Mouse (Mus musculus) intestine, embryonic 14.5 days (tissue): Measurements from ENCODE around the gene Sac3d1. TPM values are rescaled to one million over a fixed set of nuclear protein-coding genes. Genes with fewer than 3 reads are reported as not detected.
A peak's percentile ranks its signal among the peaks of the same experiment; 100 is the strongest.

Experiments used
- ATAC-seq: fragments of 200-750 bp; cut with Nextera tagmentation; replicated peaks from 2 replicates; pipeline ENCODE4 v1.8.0; 2017; ENCODE audit warnings: low read depth, moderate number of reproducible peaks, moderate TSS enrichment, moderate library complexity; ENCODE audit not compliant: low FRiP score, low TSS enrichment
- DNase-seq: peaks from one replicate; pipeline ENCODE4 v3.0.0-alpha.2; 2018; ENCODE audit warnings: low spot score
- H3K27ac ChIP-seq: fragments of 300-500 bp; sonication (generic); 2 replicates; pipeline ENCODE4 v1.5.1; 2014; ENCODE audit warnings: low read depth, mild to moderate bottlenecking, control low read depth
- H3K27me3 ChIP-seq: fragments of 300-500 bp; sonication (generic); replicated peaks from 2 replicates; pipeline ENCODE4 v1.6.1; 2014; ENCODE audit warnings: low read length, control low read depth; ENCODE audit not compliant: control insufficient read depth, insufficient read depth
- H3K36me3 ChIP-seq: fragments of 300-500 bp; sonication (generic); 2 replicates; pipeline ENCODE4 v1.6.1; 2014; ENCODE audit warnings: low read length, control low read depth; ENCODE audit not compliant: control insufficient read depth, insufficient read depth
- H3K4me1 ChIP-seq: fragments of 300-500 bp; sonication (generic); replicated peaks from 2 replicates; pipeline ENCODE4 v1.6.1; 2014; ENCODE audit warnings: low read length, control low read depth, mixed read lengths; ENCODE audit not compliant: control insufficient read depth, insufficient read depth
- H3K4me2 ChIP-seq: fragments of 300-500 bp; sonication (generic); 2 replicates; pipeline ENCODE4 v1.6.1; 2014; ENCODE audit warnings: low read length
- H3K4me3 ChIP-seq: fragments of 300-500 bp; sonication (generic); 2 replicates; pipeline ENCODE4 v1.5.1; 2014; ENCODE audit warnings: low read depth, low read length, control low read depth, mixed read lengths
- H3K9ac ChIP-seq: fragments of 300-500 bp; sonication (generic); 2 replicates; pipeline ENCODE4 v1.6.1; 2014; ENCODE audit warnings: mild to moderate bottlenecking, low read length
- H3K9me3 ChIP-seq: fragments of 300-500 bp; sonication (generic); 2 replicates; pipeline ENCODE4 v1.6.1; 2016; ENCODE audit warnings: low read length, control low read depth; ENCODE audit not compliant: control insufficient read depth
- whole genome bisulfite sequencing: fragments of 180-500 bp; shearing (Covaris S2); extraction: QIAGEN DNeasy Blood & Tissue Kit; methylation state at CpG from one replicate; pipeline ENCODE4 v1.1.7; 2014; 5-methylcytosine and 5-hydroxymethylcytosine counted together
- polyA plus RNA-seq: library from polyadenylated mRNA; unstranded; fragments of >200 nt; fragmentation: Nextera tagmentation; extraction: Ambion mirVana; gene quantifications from 2 replicates; pipeline ENCODE4 v1.2.1, GENCODE M21; 2014

Sac3d1 gene
- polyA plus RNA-seq, 1 experiment from 2014 or later, result 59.9 TPM

- Histone ChIP-seq H3K4me1 (peaks cover 12% of the 10 kb centered on the region), H3K9me3 (no peaks in the 10 kb centered on the region), H3K4me2 (no peak overlapping the region), H3K27ac (no peak overlapping the region), H3K36me3 (peaks cover 43% of the 10 kb centered on the region), H3K9ac (no peak overlapping the region), H3K27me3 (no peaks in the 10 kb centered on the region), H3K4me3 (no peak overlapping the region)
- WGBS, result 92% methylated on average over 10 of the region's 10 CpGs
- DNase-seq (no peak), ATAC-seq (no peak)
Observed at GRCm38 (mm10) chr19:6069851-6070250, 48.6 kb downstream of the Sac3d1 start.

GRCm38 (mm10) chr19:6068951-6069350 lies 49.5 kb downstream of the Sac3d1 start:
- Histone ChIP-seq H3K9me3 (no peaks in the 10 kb centered on the region), H3K4me3 (no peak overlapping the region), H3K4me2 (no peak overlapping the region), H3K9ac (no peak overlapping the region), H3K4me1 (peaks cover 12% of the 10 kb centered on the region), H3K27me3 (no peaks in the 10 kb centered on the region), H3K27ac (no peak overlapping the region), H3K36me3 (peaks cover 40% of the 10 kb centered on the region)
- ATAC-seq (no peak), DNase-seq (no peak)
- 71% methylated on average over 4 of the region's 4 CpGs for WGBS

GRCm38 (mm10) chr19:6067724-6068415 lies 50.6 kb downstream of the Sac3d1 start, which contains the start of gene Tm7sf2:
TSS of gene Tm7sf2 (minus strand) at chr19:6068373.
- Histone ChIP-seq H3K4me2 (peak within 1 kb of the TSS; percentile 96), H3K27ac (peak within 1 kb of the TSS; percentile 74), H3K9me3 (no peaks in the 10 kb centered on the region), H3K4me1 (peaks cover 12% of the 10 kb centered on the region), H3K27me3 (no peaks in the 10 kb centered on the region), H3K36me3 (peaks cover 32% of the 10 kb centered on the region), H3K9ac (peak within 1 kb of the TSS; percentile 55), H3K4me3 (peak within 1 kb of the TSS; percentile 48)
- ATAC-seq (peak; percentile 93), DNase-seq (peak; percentile 86)
- 8% methylated on average over 33 of the region's 33 CpGs for WGBS

GRCm38 (mm10) chr19:6067011-6067723 lies 51.3 kb downstream of the Sac3d1 start:
- Histone ChIP-seq H3K36me3 (peaks cover 26% of the 10 kb centered on the region), H3K9me3 (no peaks in the 10 kb centered on the region), H3K4me2 (peak overlapping the region; percentile 96), H3K27me3 (no peaks in the 10 kb centered on the region), H3K4me1 (peaks cover 18% of the 10 kb centered on the region), H3K4me3 (peak overlapping the region; percentile 48), H3K27ac (peak overlapping the region; percentile 74), H3K9ac (peak overlapping the region; percentile 55)
- WGBS, result under 1% methylated on average over 29 of the region's 30 CpGs
- DNase-seq (peak; percentile 92), ATAC-seq (peak; percentile 70)

GRCm38 (mm10) chr19:6066571-6066970 lies 51.9 kb downstream of the Sac3d1 start:
- Histone ChIP-seq H3K4me2 (peak overlapping the region; percentile 96), H3K4me1 (peaks cover 23% of the 10 kb centered on the region), H3K36me3 (peaks cover 25% of the 10 kb centered on the region), H3K27ac (peak overlapping the region; percentile 74; the same call in 1 of the 2 replicates), H3K9ac (peak overlapping the region; percentile 55; the same call in 1 of the 2 replicates), H3K9me3 (no peaks in the 10 kb centered on the region), H3K4me3 (peak overlapping the region; percentile 48), H3K27me3 (no peaks in the 10 kb centered on the region)
- 33% methylated on average over 5 of the region's 5 CpGs for WGBS
- no peak for ATAC-seq
- DNase-seq, result no peak

Other genes with a start within 250 kb of the Sac3d1 start
- gene Frmd8, start 243.4 kb downstream of the Sac3d1 start, polyA plus RNA-seq, result 18.2 and 18.9 TPM in 2 replicates
- gene Slc25a45, start 240.8 kb downstream of the Sac3d1 start, polyA plus RNA-seq, result 2.1 and 2.5 TPM in 2 replicates
- gene Tigd3, start 224.5 kb downstream of the Sac3d1 start, polyA plus RNA-seq, result 2.0 and 2.1 TPM in 2 replicates
- 131 and 145 TPM in 2 replicates for gene Dpf2, start 205.6 kb downstream of the Sac3d1 start, polyA plus RNA-seq
- gene Cdc42ep2, start 193.8 kb downstream of the Sac3d1 start, polyA plus RNA-seq, result 7.0 and 9.3 TPM in 2 replicates
- gene Pola2, start 154.4 kb downstream of the Sac3d1 start, polyA plus RNA-seq, result 84.4 and 87.9 TPM in 2 replicates
- gene Slc22a20, start 132.5 kb downstream of the Sac3d1 start, polyA plus RNA-seq, result not detected in 2 replicates
- gene Capn1, start 102.8 kb downstream of the Sac3d1 start, polyA plus RNA-seq, result 9.4 and 10.1 TPM in 2 replicates
- 24.5 and 28.1 TPM in 2 replicates for gene Syvn1, start 72.1 kb downstream of the Sac3d1 start, polyA plus RNA-seq
- gene Mrpl49, start 60.9 kb downstream of the Sac3d1 start, polyA plus RNA-seq, result 82.1 and 82.5 TPM in 2 replicates
- gene Fau, start 60.8 kb downstream of the Sac3d1 start, polyA plus RNA-seq, result 1,017 and 1,054 TPM in 2 replicates
- 33.8 and 38.3 TPM in 2 replicates for gene Znhit2, start 57.5 kb downstream of the Sac3d1 start, polyA plus RNA-seq
- 30.6 and 31.4 TPM in 2 replicates for gene Tm7sf2, start 50.3 kb downstream of the Sac3d1 start, polyA plus RNA-seq
- gene Vps51, start 41.4 kb downstream of the Sac3d1 start, polyA plus RNA-seq, result 63.9 and 65.0 TPM in 2 replicates
- gene Tmem262, start 38.6 kb downstream of the Sac3d1 start, polyA plus RNA-seq, result not detected in 2 replicates
- 1.1 and 1.5 TPM in 2 replicates for gene Gm28374, start 36.4 kb downstream of the Sac3d1 start, polyA plus RNA-seq
- 70.9 and 77.0 TPM in 2 replicates for gene Zfpl1, start 33.7 kb downstream of the Sac3d1 start, polyA plus RNA-seq
- gene Cdca5, start 33.7 kb downstream of the Sac3d1 start, polyA plus RNA-seq, result 43.3 and 44.1 TPM in 2 replicates
- gene AC131692.1, start 24.2 kb downstream of the Sac3d1 start, polyA plus RNA-seq, result 0.22 and 0.59 TPM in 2 replicates
- 4.1 and 4.4 TPM in 2 replicates for gene Naaladl1, start 12.9 kb downstream of the Sac3d1 start, polyA plus RNA-seq
- gene Snx15, start 9.7 kb upstream of the Sac3d1 start, polyA plus RNA-seq, result 35.4 and 36.0 TPM in 2 replicates
- 0.30 and 1.1 TPM in 2 replicates for gene Batf2, start 22.3 kb upstream of the Sac3d1 start, polyA plus RNA-seq
- gene Arl2, start 22.9 kb upstream of the Sac3d1 start, polyA plus RNA-seq, result 101 and 110 TPM in 2 replicates
- gene Majin, start 65.7 kb upstream of the Sac3d1 start, polyA plus RNA-seq, result not detected in 2 replicates
- 0.53 and 1.1 TPM in 2 replicates for gene Gpha2, start 107.7 kb upstream of the Sac3d1 start, polyA plus RNA-seq
- gene Ppp2r5b, start 117.2 kb upstream of the Sac3d1 start, polyA plus RNA-seq, result 24.1 and 27.5 TPM in 2 replicates
- 11.6 and 12.9 TPM in 2 replicates for gene Atg2a, start 123.0 kb upstream of the Sac3d1 start, polyA plus RNA-seq
- 46.9 and 47.7 TPM in 2 replicates for gene Ehd1, start 158.1 kb upstream of the Sac3d1 start, polyA plus RNA-seq
- gene Cdc42bpg, start 187.8 kb upstream of the Sac3d1 start, polyA plus RNA-seq, result 1.5 and 1.8 TPM in 2 replicates
- 55.2 and 56.2 TPM in 2 replicates for gene Men1, start 216.3 kb upstream of the Sac3d1 start, polyA plus RNA-seq
- 7.6 and 9.2 TPM in 2 replicates for gene Map4k2, start 222.5 kb upstream of the Sac3d1 start, polyA plus RNA-seq
- gene Sf1, start 245.0 kb upstream of the Sac3d1 start, polyA plus RNA-seq, result 135 and 143 TPM in 2 replicates